27 mouse cellular contexts compared by ENCODE assay signal in the genomic region with DNA sequence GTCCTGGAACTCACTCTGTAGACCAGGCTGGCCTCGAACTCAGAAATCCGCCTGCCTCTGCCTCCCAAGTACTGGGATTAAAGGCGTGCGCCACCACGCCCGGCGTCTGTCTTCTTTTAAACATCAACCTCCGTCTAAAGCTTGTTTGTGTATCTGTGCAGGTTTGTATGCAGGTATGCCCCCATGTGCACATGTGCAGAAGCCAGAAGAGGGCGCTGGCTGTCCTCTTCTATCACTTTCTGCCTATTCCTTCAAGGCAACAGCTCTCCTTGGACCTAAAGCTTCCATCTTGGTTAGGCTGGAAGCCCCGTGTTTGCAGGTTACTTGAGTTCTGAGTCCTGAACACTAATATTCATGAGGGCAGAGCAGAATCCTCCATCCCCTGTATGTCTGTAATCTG. TPM values are rescaled to one million over a fixed set of nuclear protein-coding genes. Genes with fewer than 3 reads are reported as not detected.
DNase-seq lines count a peak whose midpoint lies in the region; ATAC-seq and TF ChIP-seq lines count a peak whose summit lies in the region.
"Had no signal": no experiment of that assay in that cellular context is flagged by ENCODE, and none has a peak within 500 bp of the region (broad histone marks: within the 10 kb centered on the region; RNA-seq: fewer than 3 reads in every experiment).

No protein-coding gene starts in this region.

- no peaks in the 10 kb centered on the region for H3K27me3 ChIP-seq in liver, embryonic 14.5 days (ENCODE audit: control insufficient read depth, insufficient read depth, low read length)
- peaks cover 38% of the 10 kb centered on the region for H3K27me3 ChIP-seq in E14TG2a.4 (ENCODE audit: insufficient read depth, low read length)
- H3K27me3 ChIP-seq in midbrain, embryonic 14.5 days (ENCODE audit: control insufficient read depth, insufficient read depth, low read length), result peaks cover 6% of the 10 kb centered on the region

- no peak for ATAC-seq in liver, embryonic 14.5 days (ENCODE audit: insufficient read depth)
- no peak for ATAC-seq in midbrain, embryonic 14.5 days (ENCODE audit: low FRiP score, low TSS enrichment)
- ATAC-seq: CD4-positive, CD25-positive, alpha-beta regulatory T cell, adult 4 months; forebrain, embryonic 16.5 days had no signal

- peak; percentile 28 for TF ChIP-seq CTCF in liver, embryonic 14.5 days (IDR thresholded peaks at IDR 0.05; ENCODE audit: low read depth)
- TF ChIP-seq CTCF in E14TG2a.4 (conservative IDR thresholded peaks at IDR 0.05; ENCODE audit: low read length), result peak; percentile 41

- no peak overlapping the region for H3K4me3 ChIP-seq in liver, embryonic 14.5 days (ENCODE audit: insufficient read depth in 1 of 2, low read depth in 2 of 2, low read length in 2 of 2)
- H3K4me3 ChIP-seq in E14TG2a.4 (replicated peaks; ENCODE audit: low read length) (no peak overlapping the region), ES-E14 (ENCODE audit: insufficient read depth in 1 of 2, low read depth in 1 of 2, low read length in 2 of 2, poor library complexity in 1 of 2, severe bottlenecking in 1 of 2) (no peak overlapping the region)
- H3K4me3 ChIP-seq in midbrain, embryonic 14.5 days (replicated peaks; ENCODE audit: low read depth, low read length), result no peak overlapping the region
- H3K4me3 ChIP-seq: embryonic facial prominence, embryonic 10.5 days; embryonic facial prominence, embryonic 13.5 days; erythroblast, embryonic 14.5 days; forebrain, embryonic 12.5 days; gastrocnemius, adult 2 months; hindbrain, embryonic 12.5 days; hindbrain, embryonic 15.5 days had no signal

- in situ Hi-C loops in ES-E14 (cut with MboI; ENCODE audit: low sequenced_read_pairs in 2 of 2, unreplicated experiment in 2 of 2), result no loop called here

- 82% methylated on average over 10 of the region's 10 CpGs for WGBS in liver, embryonic 14.5 days (ENCODE audit: insufficient replicate concordance)
- WGBS in midbrain, embryonic 14.5 days, result 92% methylated on average over 10 of the region's 10 CpGs

- H3K36me3 ChIP-seq in liver, embryonic 14.5 days (replicated peaks; ENCODE audit: control insufficient read depth, insufficient read depth, low read depth), result no peaks in the 10 kb centered on the region
- H3K36me3 ChIP-seq in E14TG2a.4 (ENCODE audit: insufficient read depth, low read length) (no peaks in the 10 kb centered on the region), ES-E14 (ENCODE audit: control insufficient read depth, insufficient read depth, low read length, poor library complexity, severe bottlenecking) (no peaks in the 10 kb centered on the region)
- no peaks in the 10 kb centered on the region for H3K36me3 ChIP-seq in midbrain, embryonic 14.5 days (ENCODE audit: control insufficient read depth, insufficient read depth, low read length)
- H3K36me3 ChIP-seq: embryonic facial prominence, embryonic 10.5 days; embryonic facial prominence, embryonic 13.5 days; forebrain, embryonic 12.5 days; hindbrain, embryonic 12.5 days; hindbrain, embryonic 15.5 days had no signal

- peaks cover 2 to 13% of the 10 kb centered on the region in 2 experiments; a peak in 3 of 4 replicates for H3K4me1 ChIP-seq in liver, embryonic 14.5 days (replicated peaks; ENCODE audit: control insufficient read depth in 2 of 2, insufficient read depth in 2 of 2, low read length in 1 of 2)
- peaks cover 10% of the 10 kb centered on the region; the same call in 1 of the 2 replicates for H3K4me1 ChIP-seq in E14TG2a.4 (replicated peaks; ENCODE audit: low read depth, low read length)
- H3K4me1 ChIP-seq in ES-E14 (ENCODE audit: control insufficient read depth in 2 of 2, insufficient read depth in 2 of 2, low read length in 2 of 2, poor library complexity in 1 of 2), result no peaks in the 10 kb centered on the region
- H3K4me1 ChIP-seq in midbrain, embryonic 14.5 days (ENCODE audit: control insufficient read depth, insufficient read depth, low read length), result no peaks in the 10 kb centered on the region

- no peak overlapping the region for H3K27ac ChIP-seq in liver, embryonic 14.5 days
- H3K27ac ChIP-seq in ES-E14 (ENCODE audit: insufficient read depth, low read depth, low read length, poor library complexity, severe bottlenecking), result no peak overlapping the region
- H3K27ac ChIP-seq in midbrain, embryonic 14.5 days (replicated peaks; ENCODE audit: low read depth, low read length), result no peak overlapping the region
- H3K27ac ChIP-seq: embryonic facial prominence, embryonic 10.5 days; embryonic facial prominence, embryonic 13.5 days; forebrain, embryonic 12.5 days; gastrocnemius, adult 2 months; hindbrain, embryonic 12.5 days; hindbrain, embryonic 15.5 days had no signal

- TF ChIP-seq EP300 in liver, embryonic 14.5 days (IDR thresholded peaks at IDR 0.05; ENCODE audit: low read depth), result no peak

- H3K9ac ChIP-seq in liver, embryonic 14.5 days (replicated peaks), result no peak overlapping the region
- H3K9ac ChIP-seq in ES-E14 (ENCODE audit: insufficient read depth, low read depth, low read length, poor library complexity, severe bottlenecking), result no peak overlapping the region
- H3K9ac ChIP-seq in midbrain, embryonic 14.5 days (replicated peaks; ENCODE audit: low read length), result no peak overlapping the region
- H3K9ac ChIP-seq: embryonic facial prominence, embryonic 13.5 days; forebrain, embryonic 12.5 days; hindbrain, embryonic 12.5 days; hindbrain, embryonic 15.5 days had no signal

- no peak overlapping the region for H3K4me2 ChIP-seq in liver, embryonic 14.5 days (ENCODE audit: low read depth)
- H3K4me2 ChIP-seq in midbrain, embryonic 14.5 days (ENCODE audit: low read length), result no peak overlapping the region
- H3K4me2 ChIP-seq: embryonic facial prominence, embryonic 13.5 days; forebrain, embryonic 12.5 days; heart, embryonic 11.5 days; hindbrain, embryonic 12.5 days; hindbrain, embryonic 15.5 days had no signal

- DNase-seq in liver, embryonic 14.5 days (ENCODE audit: low read depth in 3 of 3, low spot score in 3 of 3), result no peak
- DNase-seq in liver, result no peak
- DNase-seq in ES-E14 (ENCODE audit: low read depth, low spot score), result peak; percentile 21
- DNase-seq in R1 (ENCODE audit: low read depth, low spot score), result peak; percentile 75
- DNase-seq in spleen, postnatal 10 days (ENCODE audit: low spot score in 2 of 2), result no peak
- DNase-seq in adrenal gland, adult 2 months, result no peak
- DNase-seq in midbrain, embryonic 14.5 days, result no peak
- DNase-seq: adrenal gland, postnatal 14 days; cerebellum, adult 11-12 months; cerebellum, adult 8-10 months; cerebellum, postnatal 10 days; cerebellum, postnatal 36 days; embryo, embryonic 11 days; gastrocnemius, adult 2 months; gastrocnemius, postnatal 14 days; heart, adult 11 months; kidney, adult 18-20 months had no signal

- H3K9me3 ChIP-seq in liver, embryonic 14.5 days (ENCODE audit: control insufficient read depth, low read length), result no peaks in the 10 kb centered on the region
- H3K9me3 ChIP-seq in E14TG2a.4 (ENCODE audit: low read length) (no peaks in the 10 kb centered on the region), ES-E14 (ENCODE audit: control insufficient read depth, insufficient read depth, low read depth, low read length) (no peaks in the 10 kb centered on the region)
- H3K9me3 ChIP-seq in midbrain, embryonic 14.5 days (ENCODE audit: control insufficient read depth, low read length), result no peaks in the 10 kb centered on the region
- H3K9me3 ChIP-seq: embryonic facial prominence, embryonic 10.5 days; embryonic facial prominence, embryonic 13.5 days; forebrain, embryonic 12.5 days; hindbrain, embryonic 12.5 days; hindbrain, embryonic 15.5 days had no signal

TF ChIP-seq in ES-E14, 5 proteins besides CTCF, POLR2A, EP300 and RAD21:
- no peak for TF ChIP-seq ZC3H11A (IDR thresholded peaks at IDR 0.05; ENCODE audit: borderline replicate concordance, low read depth, low read length)
- no peak for TF ChIP-seq CHD2 (IDR thresholded peaks at IDR 0.05; ENCODE audit: low read depth, low read length)
- TF ChIP-seq ZNF384 (IDR thresholded peaks at IDR 0.05; ENCODE audit: low read depth, low read length), result no peak
- TF ChIP-seq MAFK (IDR thresholded peaks at IDR 0.05; ENCODE audit: insufficient read depth, low read depth, low read length), result no peak
- no peak for TF ChIP-seq HCFC1 (IDR thresholded peaks at IDR 0.05; ENCODE audit: borderline replicate concordance, insufficient read depth, low read length)

RNA-seq across cellular contexts. Expression of gene Aldh9a1, which starts 7.0 kb away (rescaled TPM):
- polyA plus RNA-seq in liver, embryonic 14.5 days (2012; rRNA removed), result 21.9 and 28.1 TPM in 2 replicates
- 52.5 and 59.9 TPM in 2 replicates for polyA plus RNA-seq in liver, embryonic 14.5 days (2014; fragmentation: Nextera tagmentation; extraction: Ambion mirVana)
- 26.8 and 33.0 TPM in 2 replicates for total RNA-seq in ES-E14 (2012; rRNA removed)
- 10 to 100 TPM; 77.1 to 84.8 TPM for total RNA-seq in adrenal gland, adult 2 months (2021)
- 62.4 and 62.8 TPM in 2 replicates for polyA plus RNA-seq in adrenal gland, adult 2 months (2012; rRNA removed)
- 23.2 and 28.6 TPM in 2 replicates for polyA plus RNA-seq in midbrain, embryonic 14.5 days (2014; fragmentation: Nextera tagmentation; extraction: Ambion mirVana)

RNA-seq across cellular contexts. Expression of gene Tmco1, which starts 34.7 kb away (rescaled TPM):
- polyA plus RNA-seq in liver, embryonic 14.5 days (2012; rRNA removed), result 33.4 and 43.4 TPM in 2 replicates
- polyA plus RNA-seq in liver, embryonic 14.5 days (2014; fragmentation: Nextera tagmentation; extraction: Ambion mirVana), result 64.1 and 65.4 TPM in 2 replicates
- 155 and 156 TPM in 2 replicates for total RNA-seq in ES-E14 (2012; rRNA removed)
- 100 to 1,000 TPM; 141 to 146 TPM for total RNA-seq in adrenal gland, adult 2 months (2021)
- 58.7 and 83.4 TPM in 2 replicates for polyA plus RNA-seq in adrenal gland, adult 2 months (2012; rRNA removed)
- 65.4 and 69.0 TPM in 2 replicates for polyA plus RNA-seq in midbrain, embryonic 14.5 days (2014; fragmentation: Nextera tagmentation; extraction: Ambion mirVana)

RNA-seq across cellular contexts. Expression of gene Mgst3, which starts 50.8 kb away (rescaled TPM):
- polyA plus RNA-seq in liver, embryonic 14.5 days (2012; rRNA removed), result 330 and 468 TPM in 2 replicates
- 596 and 611 TPM in 2 replicates for polyA plus RNA-seq in liver, embryonic 14.5 days (2014; fragmentation: Nextera tagmentation; extraction: Ambion mirVana)
- total RNA-seq in ES-E14 (2012; rRNA removed), result 34.4 and 52.5 TPM in 2 replicates
- 10 to 100 TPM; 79.0 to 84.2 TPM for total RNA-seq in adrenal gland, adult 2 months (2021)
- polyA plus RNA-seq in adrenal gland, adult 2 months (2012; rRNA removed), result 298 and 342 TPM in 2 replicates
- polyA plus RNA-seq in midbrain, embryonic 14.5 days (2014; fragmentation: Nextera tagmentation; extraction: Ambion mirVana), result 124 and 177 TPM in 2 replicates

RNA-seq across cellular contexts. Expression of gene Uck2, which starts 57.7 kb away (rescaled TPM):
- 15.3 and 17.6 TPM in 2 replicates for polyA plus RNA-seq in liver, embryonic 14.5 days (2012; rRNA removed)
- polyA plus RNA-seq in liver, embryonic 14.5 days (2014; fragmentation: Nextera tagmentation; extraction: Ambion mirVana), result 42.6 and 43.4 TPM in 2 replicates
- 152 and 158 TPM in 2 replicates for total RNA-seq in ES-E14 (2012; rRNA removed)
- 100 to 1,000 TPM in 1 of 2 experiments, 10 to 100 TPM in 1; 39.5 to 107 TPM for total RNA-seq in adrenal gland, adult 2 months (2021)
- polyA plus RNA-seq in adrenal gland, adult 2 months (2012; rRNA removed), result 15.8 and 30.4 TPM in 2 replicates
- 51.1 and 54.1 TPM in 2 replicates for polyA plus RNA-seq in midbrain, embryonic 14.5 days (2014; fragmentation: Nextera tagmentation; extraction: Ambion mirVana)

Comparison
In these comparisons a context has a peak if more than half of its experiments do, and no peak if none do; other contexts are left out.
1. DNase-seq: peak in ES-E14 (single experiment) and R1 (single experiment); none in liver, embryonic 14.5 days (0 of 3), liver (single experiment), spleen, postnatal 10 days (0 of 2), adrenal gland, adult 2 months (single experiment) and midbrain, embryonic 14.5 days (single experiment).